Mouse (Mus musculus): ENCODE data around the gene Mdga2. TPM values are rescaled to one million over a fixed set of nuclear protein-coding genes. Genes with fewer than 3 reads are reported as not detected.

Mdga2 gene
- total RNA-seq, 2 experiments from 2014 or later = 0.74 to 0.83 TPM

DNA sequence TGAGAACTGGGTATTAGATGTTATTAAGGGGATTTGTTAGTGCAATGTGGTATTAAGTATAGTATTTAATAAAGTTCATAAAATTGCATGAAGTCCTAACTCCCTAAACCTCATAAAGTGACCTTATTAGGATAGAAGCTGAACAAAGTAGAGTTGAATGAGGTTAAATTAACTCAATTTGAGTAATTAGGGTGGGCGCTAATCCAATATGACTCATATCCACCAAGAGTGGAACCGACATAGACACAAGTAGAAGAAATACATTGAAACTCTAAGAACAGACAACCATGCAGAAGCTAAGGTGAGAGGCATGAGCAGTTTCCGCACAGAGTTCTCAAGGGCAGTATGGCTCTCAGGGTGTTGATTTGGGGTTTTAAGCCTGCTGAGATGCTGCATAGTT is 165.7 kb downstream of the Mdga2 start:
- DNase-seq = no peak

DNA sequence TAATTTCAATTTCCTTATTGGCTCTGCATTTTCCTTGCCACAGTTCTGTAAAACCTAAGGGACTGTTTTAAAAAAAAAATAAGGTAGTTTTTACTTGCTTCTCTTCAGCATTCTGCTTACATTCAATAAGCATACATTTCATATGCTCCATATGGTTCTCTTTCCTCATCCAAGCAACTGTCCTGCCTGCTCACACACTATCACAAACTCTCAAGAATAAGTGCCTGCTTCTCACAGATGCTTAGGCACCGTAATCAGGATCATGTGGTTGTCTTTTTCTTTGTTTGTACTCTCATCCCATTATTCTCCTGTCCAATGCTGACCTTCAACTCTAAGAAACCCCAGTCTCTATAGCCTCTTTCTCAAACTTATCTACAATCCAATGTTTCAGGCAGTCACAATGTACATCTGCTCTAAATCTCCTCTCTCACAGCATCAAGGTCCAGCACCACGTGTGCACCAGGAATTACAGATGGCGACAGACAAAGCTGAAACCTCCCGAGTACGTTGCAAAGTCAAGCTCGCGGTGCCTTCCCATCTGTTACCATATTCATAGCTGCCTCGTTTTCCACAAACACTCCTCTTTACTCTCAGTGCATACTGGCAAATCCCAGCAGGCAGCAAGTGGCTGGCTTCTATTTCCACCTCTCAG is 177.1 kb downstream of the Mdga2 start:
- no peak for DNase-seq

DNA sequence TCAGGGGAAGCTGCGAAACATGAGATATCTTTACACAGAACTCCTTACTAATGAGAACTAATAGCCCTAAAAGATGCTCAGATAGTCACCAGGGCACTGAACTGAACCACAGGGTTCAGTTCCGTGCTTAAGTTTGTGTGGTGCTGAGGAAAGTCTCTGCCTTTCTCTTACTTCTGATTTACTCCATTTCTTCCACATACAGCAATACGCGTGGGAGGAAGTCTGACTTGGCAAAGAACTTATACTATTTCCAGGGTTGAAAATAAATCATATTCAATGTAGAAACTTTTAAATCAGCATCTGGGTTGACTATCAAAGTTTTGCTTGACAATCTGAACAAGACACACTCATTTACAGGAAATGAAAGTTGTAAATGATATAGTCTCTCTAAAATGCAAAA is 180.5 kb downstream of the Mdga2 start:
- DNase-seq = no peak

DNA sequence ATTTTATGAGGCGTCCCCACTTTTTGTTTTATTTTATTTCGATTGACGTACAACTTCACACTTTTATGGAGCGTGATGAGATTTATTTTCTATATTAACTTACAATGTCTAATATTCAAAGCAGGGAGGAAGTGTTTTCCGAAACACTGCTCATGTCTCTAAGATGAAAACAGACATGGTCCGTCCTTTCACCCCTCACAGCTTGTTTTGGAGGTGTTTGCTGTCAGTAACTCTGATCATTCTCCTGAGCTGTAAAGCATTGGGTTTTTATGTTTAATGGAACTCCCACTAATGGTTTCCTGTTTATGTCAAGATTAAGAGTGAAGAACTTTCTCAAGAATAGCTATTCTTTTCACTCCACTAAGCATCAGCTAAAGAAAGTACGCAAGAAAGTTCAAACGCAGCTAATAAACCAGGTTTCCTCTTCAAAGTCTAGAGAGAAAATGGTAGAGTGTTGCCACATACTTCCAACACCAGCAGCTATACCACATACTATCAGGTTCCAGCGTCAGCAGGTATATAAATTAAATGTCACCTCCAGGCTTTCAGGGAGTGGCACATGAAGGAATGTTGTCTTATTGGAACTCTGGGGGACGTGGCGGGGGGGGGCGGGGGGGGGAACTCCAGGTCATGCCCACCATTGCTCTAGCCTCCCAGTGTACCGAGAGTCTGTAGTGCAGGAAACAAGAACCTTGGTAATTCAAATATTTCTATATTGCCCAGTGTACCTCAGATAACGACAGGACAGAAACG is 186.7 kb downstream of the Mdga2 start:
- no peak for DNase-seq

GRCm38 (mm10) chr12:67017192-67017591 is 205.2 kb downstream of the Mdga2 start:
- no peak for DNase-seq

- no peak for DNase-seq
These were observed 211.0 kb downstream of the Mdga2 start for GRCm38 (mm10) chr12:67011368-67011767.

DNA sequence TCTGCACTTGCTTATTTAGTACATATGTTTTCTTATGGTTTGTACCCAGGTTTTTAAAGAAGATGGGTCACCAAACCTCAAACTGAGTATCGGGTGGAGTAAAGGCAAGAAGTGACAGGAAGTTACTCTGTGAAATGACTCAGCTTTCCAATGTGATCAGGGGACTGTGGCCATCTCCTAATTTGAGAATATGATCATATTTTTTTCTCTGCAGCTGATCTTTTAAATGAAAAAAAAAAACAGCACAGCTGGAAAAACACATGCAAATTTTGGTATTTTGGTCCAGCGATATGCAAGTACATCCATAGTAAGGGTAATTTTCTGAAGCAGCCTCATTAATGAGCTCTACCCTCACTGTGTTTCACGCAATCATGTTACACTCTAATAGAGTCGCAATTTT is 212.0 kb downstream of the Mdga2 start:
- DNase-seq = no peak

- DNase-seq = no peak
These were observed 213.2 kb downstream of the Mdga2 start for GRCm38 (mm10) chr12:67009191-67009590.

GRCm38 (mm10) chr12:66954129-66954528 is 268.2 kb downstream of the Mdga2 start:
- DNase-seq = no peak

DNA sequence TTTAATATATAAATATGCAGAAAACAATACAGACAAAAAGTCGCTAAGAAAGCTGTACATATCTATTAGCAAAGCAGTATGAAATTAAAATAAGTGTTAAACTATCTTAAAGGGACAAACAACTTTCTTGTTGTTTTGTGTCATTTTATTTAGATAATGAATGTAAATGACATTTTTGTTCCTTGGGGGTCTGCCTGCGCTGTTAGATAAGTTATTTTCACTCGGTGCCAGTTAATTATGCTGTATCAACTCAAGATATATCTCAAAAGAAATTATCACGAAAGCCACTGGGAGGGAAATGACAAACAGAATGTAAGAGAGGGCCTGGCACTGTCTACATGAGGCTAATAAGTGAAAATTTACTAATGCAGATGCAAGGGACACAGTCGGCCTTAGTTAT is 306.6 kb downstream of the Mdga2 start:
- DNase-seq = no peak

GRCm38 (mm10) chr12:66899366-66899765 is 323.0 kb downstream of the Mdga2 start:
- no peak for DNase-seq

DNA sequence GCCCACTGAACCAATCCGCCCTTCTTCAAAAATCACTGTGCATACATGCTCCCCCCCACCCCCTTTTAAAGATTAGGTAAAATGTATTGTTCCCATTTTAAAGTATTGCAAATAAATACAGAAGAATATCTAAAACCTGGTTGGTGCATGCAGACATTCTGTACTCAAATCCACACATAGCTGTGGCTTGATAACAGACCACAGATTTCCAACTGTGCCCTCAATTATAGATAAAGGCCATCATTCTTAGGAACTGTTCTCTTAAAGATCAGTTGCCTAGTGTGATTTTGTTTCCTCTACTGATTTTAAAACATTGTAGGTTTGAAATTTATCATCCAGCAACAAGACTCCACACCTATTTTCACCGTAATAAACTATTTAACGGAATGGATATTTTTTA is 325.6 kb downstream of the Mdga2 start:
- DNase-seq = no peak

DNA sequence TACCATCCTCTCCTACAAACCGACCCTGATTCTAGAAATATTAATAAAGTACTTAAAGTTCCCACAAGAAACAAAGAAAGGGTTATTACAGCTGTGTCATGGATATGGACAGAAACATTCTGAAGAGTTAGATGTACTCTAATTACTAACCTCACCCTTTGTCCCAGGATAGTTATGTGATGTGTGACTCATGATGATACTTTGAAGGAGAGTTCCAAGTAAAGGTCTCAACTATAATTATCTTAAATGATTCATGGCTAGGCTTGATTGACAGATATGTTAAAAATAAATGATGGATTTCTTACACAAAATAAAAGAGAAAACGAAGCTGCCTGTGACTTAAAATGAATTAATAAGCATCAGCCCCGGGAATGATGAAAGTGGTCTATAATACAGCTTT is 332.1 kb downstream of the Mdga2 start:
- DNase-seq = no peak

DNA sequence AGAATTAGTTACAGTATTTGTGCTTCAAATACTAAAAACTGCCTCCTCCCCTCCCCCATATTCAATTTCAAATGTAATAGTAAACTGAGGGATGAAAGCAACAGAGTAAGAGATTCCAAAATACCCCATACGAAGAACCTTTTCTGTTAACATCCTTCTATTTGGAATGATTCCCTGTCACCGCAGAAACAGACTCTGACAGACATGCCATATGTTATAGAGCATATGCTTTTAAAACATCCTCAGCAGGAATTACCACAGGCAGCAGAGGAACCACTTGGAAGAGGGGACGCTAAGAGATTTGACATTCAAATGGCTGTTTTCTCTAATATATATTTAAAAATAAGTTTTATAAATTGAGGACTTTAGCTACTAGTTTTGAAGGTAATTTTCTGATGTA is 333.1 kb downstream of the Mdga2 start:
- DNase-seq = no peak

- DNase-seq = no peak
These were observed 333.7 kb downstream of the Mdga2 start for GRCm38 (mm10) chr12:66888636-66889035.

DNA sequence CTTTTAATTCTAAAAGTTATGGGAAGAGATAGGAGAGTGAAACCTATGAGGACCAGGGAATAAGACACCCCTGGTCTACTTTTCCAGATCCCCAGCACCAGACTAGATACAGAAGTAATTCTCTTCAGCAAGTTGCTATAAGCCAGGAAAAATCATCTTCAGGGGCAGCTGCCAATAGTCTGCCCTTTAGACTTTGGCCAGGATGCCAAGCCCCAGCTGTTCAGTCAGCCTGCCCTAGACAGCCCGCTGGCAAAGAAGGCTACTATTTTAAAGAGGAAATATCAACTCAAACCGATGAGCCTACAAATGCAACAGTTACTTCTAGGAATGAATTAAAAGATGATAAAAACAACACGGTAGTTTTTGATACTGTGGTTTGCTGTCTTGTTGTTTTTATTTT is 356.1 kb downstream of the Mdga2 start:
- no peak for DNase-seq

GRCm38 (mm10) chr12:66853167-66853566 is 369.2 kb downstream of the Mdga2 start:
- DNase-seq = peak; percentile 4

DNA sequence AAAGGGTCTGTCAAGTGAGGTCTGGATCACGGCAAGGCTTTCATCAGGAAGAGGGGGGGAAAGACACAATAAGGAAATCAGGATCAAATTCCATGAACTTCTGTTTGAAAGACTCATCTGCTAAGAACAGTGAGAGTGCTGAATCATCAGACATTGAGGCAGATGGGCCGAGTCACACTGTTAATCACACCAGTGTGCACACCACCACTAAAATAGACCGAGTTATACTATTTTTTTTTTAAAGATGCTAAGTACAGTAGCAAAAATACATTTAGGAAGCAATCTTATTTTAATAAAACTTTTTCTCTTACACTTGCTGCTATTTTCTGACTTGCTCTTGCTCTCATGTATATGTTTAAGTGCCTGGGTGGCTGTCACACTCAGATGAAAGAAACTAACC is 382.0 kb downstream of the Mdga2 start:
- no peak for DNase-seq

DNA sequence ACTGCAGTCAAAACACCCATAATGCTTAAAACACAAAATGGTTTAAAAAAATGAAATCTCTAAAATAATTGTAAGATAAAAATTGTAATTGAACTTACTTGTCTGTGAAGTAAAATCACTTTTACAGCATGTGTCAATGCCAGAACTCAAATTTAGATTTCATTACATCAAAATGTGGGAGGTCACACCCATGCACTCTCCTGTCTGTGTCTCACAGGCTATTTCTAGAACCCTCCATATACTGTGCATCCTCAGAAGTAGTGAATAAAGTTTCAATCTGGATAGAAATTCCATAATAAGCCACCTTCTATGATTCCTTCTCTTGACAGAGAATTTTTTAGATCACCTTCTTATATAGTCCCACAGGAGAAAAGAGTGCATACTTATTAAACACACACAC is 466.7 kb downstream of the Mdga2 start:
- no peak for DNase-seq

GRCm38 (mm10) chr12:66734536-66734935 is 487.8 kb downstream of the Mdga2 start:
- DNase-seq = no peak

- no peak for DNase-seq
These were observed 497.9 kb downstream of the Mdga2 start for GRCm38 (mm10) chr12:66724474-66724873.

GRCm38 (mm10) chr12:66708334-66708733 is 514.0 kb downstream of the Mdga2 start:
- no peak for DNase-seq

DNA sequence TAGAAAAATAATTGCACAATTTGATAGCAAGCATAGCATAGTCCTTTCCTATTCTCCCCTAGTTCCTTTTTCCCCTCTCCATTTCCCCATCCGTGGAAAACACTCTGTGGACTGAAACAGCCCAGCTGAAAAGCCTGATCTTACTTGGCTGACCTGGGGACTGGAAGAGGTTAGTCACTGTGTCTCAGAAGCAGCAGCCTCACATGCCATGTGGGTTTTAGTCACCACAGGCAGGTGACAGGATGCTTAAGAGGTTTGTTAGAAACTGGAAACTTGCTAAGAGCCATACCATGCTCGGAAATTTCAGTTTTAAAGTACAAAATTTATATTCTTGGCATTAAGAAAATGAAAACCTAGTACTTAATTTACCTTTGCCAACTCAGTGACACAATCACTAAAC is 514.9 kb downstream of the Mdga2 start:
- DNase-seq = no peak

- no peak for DNase-seq
These were observed 517.3 kb downstream of the Mdga2 start for GRCm38 (mm10) chr12:66705015-66705414.

Measured in heart, postnatal 4 days (tissue).